ENCODE assay signal across 9 mouse cellular contexts in the genomic region with DNA sequence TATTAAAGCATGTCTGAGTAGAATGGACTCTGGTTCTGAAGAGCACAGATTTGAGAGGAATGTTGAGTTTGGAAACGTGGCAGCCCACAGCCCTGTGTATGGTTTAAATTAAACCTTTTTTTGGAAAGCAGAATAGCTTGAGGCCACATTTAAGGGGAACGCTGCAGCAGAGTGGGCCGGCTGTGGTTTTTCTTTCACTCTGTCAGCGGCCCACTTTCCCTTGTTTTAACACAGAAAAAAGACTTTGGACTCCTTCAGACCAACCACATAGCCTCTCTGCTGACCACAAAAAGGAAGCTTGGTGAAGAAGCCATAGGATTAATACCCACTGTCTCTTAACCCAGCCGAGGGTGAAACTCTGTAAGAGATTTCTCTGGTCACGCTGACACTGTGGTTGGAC.
A peak's percentile ranks its signal among the peaks of the same experiment; 100 is the strongest.
DNase-seq lines count a peak whose midpoint lies in the region; ATAC-seq and TF ChIP-seq lines count a peak whose summit lies in the region.
"Had no signal": no experiment of that assay in that cellular context is flagged by ENCODE, and none has a peak within 500 bp of the region (broad histone marks: within the 10 kb centered on the region; RNA-seq: fewer than 3 reads in every experiment).

No protein-coding gene starts in this region.

- H3K36me3 ChIP-seq in heart, adult 2 months (ENCODE audit: control insufficient read depth, insufficient read depth, low read length): peaks cover 50% of the 10 kb centered on the region
- H3K36me3 ChIP-seq in neural tube, embryonic 13.5 days: no peaks in the 10 kb centered on the region

- TF ChIP-seq CTCF in heart, adult 2 months (IDR thresholded peaks at IDR 0.05): no peak

- peaks cover 25% of the 10 kb centered on the region for H3K4me1 ChIP-seq in heart, adult 2 months (ENCODE audit: control insufficient read depth, insufficient read depth, low read length)
- peaks cover 55% of the 10 kb centered on the region for H3K4me1 ChIP-seq in neural tube, embryonic 13.5 days (replicated peaks)

- no peak for TF ChIP-seq POLR2A in heart, adult 2 months (IDR thresholded peaks at IDR 0.05; ENCODE audit: insufficient read depth, low read depth, low read length)

- H3K27ac ChIP-seq in heart, adult 2 months: peak overlapping the region; percentile 40
- peak overlapping the region; percentile 54 for H3K27ac ChIP-seq in neural tube, embryonic 13.5 days (replicated peaks)

- H3K27me3 ChIP-seq in heart, adult 2 months (ENCODE audit: control insufficient read depth, insufficient read depth, low read length): no peaks in the 10 kb centered on the region
- H3K27me3 ChIP-seq in neural tube, embryonic 13.5 days: no peaks in the 10 kb centered on the region; the same call in 1 of the 2 replicates
- H3K27me3 ChIP-seq: CH12.LX had no signal

- 0 out of 2 replicates have a peak overlapping the region, but pooled peaks have one; percentile 7 for H3K4me2 ChIP-seq in neural tube, embryonic 13.5 days

- 48% methylated on average over 6 of the region's 6 CpGs for WGBS in heart, adult 2 months
- 27% methylated on average over 6 of the region's 6 CpGs for WGBS in neural tube, embryonic 13.5 days

- H3K9ac ChIP-seq in heart, adult 2 months (ENCODE audit: low read depth, low read length): peak overlapping the region; percentile 25; the same call in 1 of the 2 replicates
- H3K9ac ChIP-seq in neural tube, embryonic 13.5 days: no peak overlapping the region

- no peak for TF ChIP-seq EP300 in heart, adult 2 months (IDR thresholded peaks at IDR 0.05; ENCODE audit: insufficient read depth, low read depth, low read length)

- intact Hi-C loops in heart, adult 2 months (cut with DNase I): no loop called here
- intact Hi-C loops in heart, postnatal 36 days (cut with DNase I): no loop called here
- intact Hi-C loops in left cerebral cortex, postnatal 4 days (cut with DNase I): no loop called here

- no peak overlapping the region for H3K4me3 ChIP-seq in heart, adult 2 months
- no peak overlapping the region for H3K4me3 ChIP-seq in neural tube, embryonic 13.5 days

- no peak for ATAC-seq in neural tube, embryonic 13.5 days (ENCODE audit: low read depth)

- peaks cover 8% of the 10 kb centered on the region for H3K79me2 ChIP-seq in heart, adult 2 months (replicated peaks; ENCODE audit: control insufficient read depth, insufficient read depth, low read length)

- H3K9me3 ChIP-seq in neural tube, embryonic 13.5 days: no peaks in the 10 kb centered on the region

- DNase-seq in heart, adult 2 months: no peak
- DNase-seq in heart, postnatal 36 days: no peak
- no peak for DNase-seq in neural tube, embryonic 10.5 days (ENCODE audit: extremely low spot score, low spot score)
- DNase-seq in kidney, postnatal 4 days: peak; percentile 17 to 39
- no peak for DNase-seq in cerebellum, adult 11-12 months
- no peak for DNase-seq in left cerebral cortex, postnatal 4 days
- no peak for DNase-seq in layer of hippocampus, postnatal 25 days (ENCODE audit: extremely low spot score in 1 of 2, low spot score in 1 of 2)

Comparison
In these comparisons a context has a peak if more than half of its experiments do, and no peak if none do; other contexts are left out.
1. DNase-seq: peak in kidney, postnatal 4 days (2 of 2); none in heart, adult 2 months (0 of 2), heart, postnatal 36 days (0 of 2), neural tube, embryonic 10.5 days (single experiment), cerebellum, adult 11-12 months (single experiment), left cerebral cortex, postnatal 4 days (single experiment) and layer of hippocampus, postnatal 25 days (0 of 2).